Mouse (Mus musculus) left cerebral cortex, postnatal 25 days (tissue): Measurements from ENCODE around the gene Taf5. TPM values are rescaled to one million over a fixed set of nuclear protein-coding genes. Genes with fewer than 3 reads are reported as not detected.

Experiments used
- total RNA-seq, 2 experiments: library from RNA; stranded (reverse); gene quantifications; 2 replicates each; pipeline ENCODE4 v1.2.3; 2021

The Taf5 gene
- total RNA-seq, 2 experiments from 2014 or later: 6.6 to 6.7 TPM

Other genes with a start within 250 kb of the Taf5 start
- 100 to 1,000 TPM; 208 to 211 TPM for gene Ina, start 53.0 kb upstream of the Taf5 start, total RNA-seq
- 10 to 100 TPM; 73.0 to 74.4 TPM for gene Nt5c2, start 52.6 kb upstream of the Taf5 start, total RNA-seq
- gene Pcgf6, start 16.8 kb upstream of the Taf5 start, total RNA-seq: 10 to 100 TPM; 16.2 to 17.8 TPM
- gene Usmg5, start 22.9 kb downstream of the Taf5 start, total RNA-seq: 100 to 1,000 TPM; 749 to 817 TPM
- 10 to 100 TPM; 14.6 to 14.7 TPM for gene Pdcd11, start 23.0 kb downstream of the Taf5 start, total RNA-seq
- 1 to 10 TPM; 5.3 to 8.4 TPM for gene Calhm2, start 70.5 kb downstream of the Taf5 start, total RNA-seq
- gene Calhm1, start 76.5 kb downstream of the Taf5 start, total RNA-seq: not detected
- not detected for gene Calhm3, start 90.0 kb downstream of the Taf5 start, total RNA-seq
- 100 to 1,000 TPM; 188 to 191 TPM for gene Neurl1a, start 111.1 kb downstream of the Taf5 start, total RNA-seq